Mouse (Mus musculus) CD8-positive naive resting alpha-beta T cell, adult 2 months (primary cell): Measurements from ENCODE around the gene Nemp1.

ENCODE experiments used
- DNase-seq, 2 experiments: peaks; one replicate each; pipeline ENCODE4 v3.0.0; 2022; ENCODE audit warnings: low read depth in 2 of 2, low spot score in 2 of 2

Nemp1 gene

GRCm38 (mm10) chr10:127721671-127722418 lies 55.1 kb downstream of the Nemp1 start:
- DNase-seq, result no peak

DNA sequence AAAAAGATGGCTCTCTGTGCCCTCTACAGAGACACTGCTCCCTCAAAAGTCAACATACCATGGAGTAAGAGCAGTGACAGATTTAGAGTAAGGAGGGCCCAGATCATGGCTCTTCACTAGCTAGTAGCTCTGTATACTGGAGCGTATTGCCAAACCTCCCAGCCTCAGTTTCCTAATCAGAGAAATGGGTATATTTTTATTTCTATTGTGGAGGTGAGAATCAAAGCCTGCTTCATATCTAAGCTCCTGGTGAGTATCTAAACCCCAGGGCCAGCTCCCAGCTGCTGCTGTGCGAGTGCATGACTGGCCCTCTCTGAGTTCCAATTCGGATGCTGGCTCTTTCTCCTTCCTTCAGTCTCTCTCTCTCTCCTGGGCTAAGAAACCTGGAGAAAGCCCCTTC lies 57.5 kb downstream of the Nemp1 start, which contains the start of gene Tac2:
Gene Tac2 (plus strand): TSS at position 301 of the 400 bp plus-strand sequence.
- no peak for DNase-seq

DNA sequence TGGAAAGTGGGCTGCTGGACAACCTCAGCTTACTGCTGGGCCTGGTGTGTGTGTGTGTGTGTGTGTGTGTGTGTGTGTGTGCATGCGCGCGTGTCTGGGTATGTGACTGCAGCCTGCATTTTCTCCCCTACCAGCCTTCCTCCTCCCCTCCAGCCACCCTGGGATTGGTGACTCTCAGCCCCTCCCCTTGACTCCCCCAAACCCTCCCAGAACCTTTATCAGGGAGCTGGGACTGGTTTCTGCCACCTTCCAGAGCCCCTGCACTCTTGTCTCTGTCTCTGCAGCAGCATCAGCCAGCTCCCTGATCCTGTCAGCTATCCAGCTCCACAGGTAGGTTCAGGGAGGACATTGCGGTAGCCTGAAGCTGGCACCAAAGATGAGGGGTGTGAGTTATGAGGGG lies 58.4 kb downstream of the Nemp1 start:
- no peak for DNase-seq

DNA sequence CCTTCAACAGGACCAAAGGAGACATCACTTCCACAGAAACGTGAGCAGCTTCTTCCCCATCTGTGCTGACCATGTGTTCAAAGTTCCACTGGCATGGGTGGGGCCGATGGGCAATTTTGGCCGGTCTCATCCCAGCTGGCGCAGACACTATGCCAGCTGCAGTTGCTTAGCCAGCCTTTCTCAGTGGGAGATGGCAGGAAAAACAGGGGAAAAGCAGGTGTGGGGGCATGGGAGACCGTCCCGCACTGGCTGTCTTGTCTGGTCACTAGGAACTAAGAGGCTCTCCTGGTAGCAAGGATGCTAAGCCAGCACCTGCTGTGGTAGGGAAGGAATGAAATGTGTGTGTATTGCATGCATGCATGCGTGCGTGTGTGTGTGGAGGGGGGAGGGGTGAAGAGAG lies 61.7 kb downstream of the Nemp1 start:
- DNase-seq, result no peak

DNA sequence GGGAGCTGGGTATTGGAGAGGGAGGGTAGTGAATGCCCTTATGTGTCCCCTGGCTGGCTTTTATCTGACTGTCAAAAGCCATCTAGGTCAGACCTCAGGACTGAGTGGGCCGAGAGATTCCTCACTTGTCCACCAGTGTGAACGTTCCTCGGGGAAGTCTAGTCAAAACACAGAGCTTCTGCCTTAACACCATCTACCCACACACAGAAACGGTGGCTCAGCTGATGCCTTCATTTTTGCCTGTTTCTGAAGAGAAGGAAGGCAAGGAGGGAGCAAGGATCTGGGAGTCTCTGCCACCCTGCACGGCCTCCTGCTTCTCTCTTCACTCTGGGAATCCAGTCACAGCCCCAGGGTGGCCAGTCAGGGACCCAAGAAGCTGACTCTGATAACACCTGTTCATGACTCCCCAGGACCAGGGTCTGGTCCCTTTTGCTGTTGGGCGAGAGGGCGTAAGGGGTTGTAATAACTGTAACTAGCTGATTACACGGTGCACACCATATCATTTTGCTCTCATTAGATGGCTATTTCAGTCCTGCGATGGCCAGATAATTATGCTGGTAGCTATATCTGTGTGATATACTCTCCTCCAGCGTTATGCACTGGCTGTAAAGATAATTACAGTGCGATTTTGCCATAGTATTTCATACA lies 63.7 kb downstream of the Nemp1 start:
- no peak for DNase-seq

- no peak for DNase-seq
Observed at GRCm38 (mm10) chr10:127730933-127731310, 64.2 kb downstream of the Nemp1 start.

GRCm38 (mm10) chr10:127731397-127731796 lies 64.7 kb downstream of the Nemp1 start:
- DNase-seq, result no peak

- DNase-seq, result no peak
Observed at GRCm38 (mm10) chr10:127734434-127734833, 67.7 kb downstream of the Nemp1 start.

GRCm38 (mm10) chr10:127736266-127736665 lies 69.6 kb downstream of the Nemp1 start:
- no peak for DNase-seq

DNA sequence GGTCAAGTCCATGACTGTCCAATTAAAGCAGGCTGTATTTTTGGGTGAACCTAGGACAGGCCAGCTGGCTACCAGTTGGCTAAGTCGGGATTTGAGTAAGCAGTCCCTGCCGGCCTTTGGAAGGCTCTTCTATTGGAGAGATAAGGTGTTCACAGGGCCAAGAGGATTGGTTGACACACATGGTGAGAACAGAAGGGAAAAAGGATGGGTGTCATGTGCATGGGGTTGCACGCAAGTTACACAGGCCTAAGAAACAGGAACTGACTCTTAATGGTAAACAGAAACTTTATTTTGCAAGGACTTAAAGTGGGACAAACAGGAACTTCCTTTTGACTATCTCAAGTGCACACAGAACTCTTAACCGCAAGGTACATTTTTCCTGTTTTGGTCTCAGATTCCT lies 70.2 kb downstream of the Nemp1 start:
- no peak for DNase-seq

DNA sequence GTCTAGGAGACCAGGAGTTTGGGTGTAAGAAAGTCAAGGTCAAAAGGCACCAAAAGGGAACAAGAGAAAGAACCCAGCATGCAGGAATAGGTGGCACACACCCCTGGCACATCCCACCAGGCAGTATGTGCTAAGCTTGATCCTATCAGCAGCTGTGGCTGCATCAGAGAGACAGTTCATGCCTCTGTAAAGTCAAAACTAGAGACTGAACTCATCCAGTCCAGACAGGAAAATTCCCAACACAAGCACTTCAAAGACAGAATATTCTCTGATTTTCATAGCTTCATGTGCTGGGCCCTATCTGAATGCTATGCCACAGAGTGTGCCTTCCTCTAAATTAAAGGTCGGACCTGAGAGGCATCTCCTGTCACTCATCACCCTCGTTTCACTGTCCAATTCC lies 70.9 kb downstream of the Nemp1 start:
- DNase-seq, result no peak

DNA sequence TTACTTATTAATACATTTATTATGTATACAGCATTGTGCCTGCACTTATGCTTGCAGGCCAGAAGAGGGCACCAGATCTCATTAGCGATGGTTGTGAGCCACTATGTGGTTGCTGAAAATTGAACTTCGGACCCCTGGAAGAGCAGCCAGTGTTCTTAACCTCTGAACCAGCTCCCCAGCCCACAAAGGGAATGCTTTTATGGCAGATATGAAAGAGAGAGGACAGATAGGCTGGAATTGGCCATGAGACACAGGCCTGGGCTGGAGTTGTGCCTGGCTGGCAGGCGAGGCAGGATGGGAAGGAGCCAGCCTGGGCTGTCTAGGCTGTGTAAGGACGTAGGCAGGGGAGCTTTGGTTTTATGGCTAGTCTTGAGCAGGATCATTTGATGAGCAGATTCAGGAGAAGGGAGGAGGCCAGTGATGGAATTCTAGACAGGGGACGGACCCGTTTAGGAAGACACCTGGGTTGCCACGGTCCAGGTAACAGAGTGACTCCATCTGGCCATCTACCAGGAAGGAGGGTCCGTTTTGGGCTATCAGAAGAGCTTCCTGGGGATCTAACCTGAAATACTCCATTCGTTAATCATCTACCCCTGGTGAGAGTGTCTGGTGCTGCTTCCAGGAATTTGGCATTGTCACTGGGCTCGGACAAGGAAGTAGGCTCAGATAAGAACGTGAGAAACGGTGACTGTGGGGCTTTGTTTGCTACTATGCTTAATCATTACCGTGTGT lies 71.6 kb downstream of the Nemp1 start:
- peak; percentile 10 to 37 for DNase-seq

DNA sequence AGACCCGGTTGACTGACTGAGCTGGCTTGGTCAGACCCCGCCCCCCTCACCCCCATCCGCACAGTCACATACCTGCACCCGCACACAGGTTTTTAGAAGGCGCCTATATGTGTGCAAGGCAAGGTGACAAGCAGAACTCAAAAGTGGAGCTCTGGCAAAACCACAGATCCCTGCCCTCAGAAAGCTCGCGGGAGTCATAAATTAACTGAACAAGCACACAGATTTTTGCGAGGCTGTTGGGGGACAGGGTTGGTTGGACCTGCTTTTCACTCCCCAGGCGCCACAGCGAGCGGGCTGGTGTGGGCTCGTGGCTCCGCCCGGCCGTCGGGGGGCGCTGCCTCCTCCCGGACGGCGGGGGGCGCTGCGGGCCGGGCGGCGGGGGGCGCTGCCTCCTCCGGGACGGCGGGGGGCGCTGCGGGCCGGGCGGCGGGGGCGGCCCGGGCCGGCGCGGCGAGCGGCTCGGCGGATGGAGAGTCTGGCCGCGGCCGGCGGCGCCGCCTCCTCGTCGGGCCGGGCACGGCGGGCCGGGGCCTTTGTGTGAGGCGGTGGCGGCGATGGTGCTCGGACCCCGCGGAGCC lies 72.5 kb downstream of the Nemp1 start, which contains the start of gene Zbtb39:
Gene Zbtb39 (plus strand): TSS at position 456 of the 578 bp plus-strand sequence.
- DNase-seq, result peak; percentile 75 to 76

DNA sequence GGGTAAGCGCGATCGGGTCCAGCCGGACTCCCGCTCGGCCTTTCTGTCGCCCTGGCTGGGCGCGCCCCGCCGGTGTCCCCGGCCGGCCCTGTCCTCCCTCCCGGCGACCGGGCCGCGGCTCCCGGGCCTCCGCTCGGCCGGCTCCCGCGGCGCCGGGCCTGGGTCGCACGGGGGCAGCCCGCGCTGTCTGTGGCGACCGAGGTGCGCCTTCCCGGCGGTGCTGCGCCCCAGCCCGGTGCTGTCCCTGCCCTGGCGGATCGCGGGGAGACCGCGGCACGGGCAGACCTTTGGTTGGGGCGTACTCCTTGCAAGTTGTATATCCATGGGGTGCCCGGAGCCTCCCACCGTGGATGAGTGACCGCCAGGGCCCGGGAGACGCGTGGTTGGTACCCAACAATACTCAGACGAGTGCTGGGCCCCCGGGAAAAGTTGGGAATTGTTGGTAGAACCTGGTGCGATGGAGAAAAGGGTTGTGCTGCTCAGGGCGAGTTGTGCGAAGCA lies 73.0 kb downstream of the Nemp1 start:
- peak in 1 of 2 experiments; percentile 20 for DNase-seq

DNA sequence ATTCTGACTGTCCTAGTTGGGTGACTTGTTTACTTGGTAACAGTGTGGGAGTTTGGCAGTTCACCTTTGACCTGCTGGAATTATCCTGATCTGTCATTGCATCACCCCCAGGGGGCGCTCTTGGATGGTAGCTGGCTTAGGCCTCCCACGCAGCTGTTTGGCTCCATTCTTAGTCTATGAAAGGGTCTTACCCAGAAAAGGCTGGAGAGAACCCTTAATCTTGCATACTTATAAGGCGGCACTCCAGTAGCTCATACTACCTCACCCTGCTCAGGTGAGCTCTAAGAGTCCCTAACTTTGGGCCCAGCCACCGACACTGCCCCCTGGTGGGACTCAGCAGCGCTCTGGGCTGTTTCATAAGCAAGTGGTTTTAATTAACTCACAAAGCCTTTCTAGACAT lies 78.0 kb downstream of the Nemp1 start:
- peak; percentile 46 to 58 for DNase-seq

DNA sequence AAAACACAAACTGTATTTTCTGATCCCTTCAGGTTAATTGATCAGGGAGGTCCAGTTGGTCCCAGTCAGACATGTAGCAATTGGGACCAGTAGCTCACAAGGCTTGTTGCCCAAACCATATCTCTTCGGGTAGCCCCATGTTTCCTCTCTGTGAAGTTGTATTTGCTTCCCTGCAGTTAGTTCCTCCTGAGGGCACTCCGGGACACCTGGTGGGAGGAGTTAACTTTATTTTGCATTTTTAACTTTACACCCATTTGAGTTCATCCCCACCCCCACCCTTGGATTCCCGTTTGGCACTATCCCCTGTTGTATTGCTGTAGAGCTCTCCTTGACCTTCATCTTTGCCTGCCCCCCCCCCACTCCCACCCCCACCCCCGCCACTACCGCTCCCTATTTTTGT lies 79.2 kb downstream of the Nemp1 start:
- no peak for DNase-seq

DNA sequence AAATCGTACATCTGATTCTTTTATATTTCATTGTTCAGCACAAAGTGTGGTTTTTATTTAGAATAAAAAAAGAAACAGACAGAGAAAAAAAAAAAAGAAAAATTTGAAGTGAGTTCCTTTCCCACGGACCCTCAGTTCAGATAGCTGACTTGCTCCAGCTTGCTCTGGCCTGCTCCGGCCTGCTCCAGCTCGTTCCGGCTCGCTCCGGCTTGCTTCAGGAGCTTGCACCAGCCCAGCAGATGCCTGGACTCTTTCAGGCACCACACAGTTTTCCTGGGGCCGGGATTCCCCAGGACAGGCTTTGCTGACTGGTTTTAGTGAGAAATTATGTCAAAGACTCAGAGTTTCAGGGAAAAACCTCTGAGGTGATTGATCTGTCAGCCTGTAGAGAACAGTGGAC lies 80.6 kb downstream of the Nemp1 start:
- DNase-seq, result no peak

- no peak for DNase-seq
Observed at GRCm38 (mm10) chr10:127748847-127749612, 82.3 kb downstream of the Nemp1 start.

DNA sequence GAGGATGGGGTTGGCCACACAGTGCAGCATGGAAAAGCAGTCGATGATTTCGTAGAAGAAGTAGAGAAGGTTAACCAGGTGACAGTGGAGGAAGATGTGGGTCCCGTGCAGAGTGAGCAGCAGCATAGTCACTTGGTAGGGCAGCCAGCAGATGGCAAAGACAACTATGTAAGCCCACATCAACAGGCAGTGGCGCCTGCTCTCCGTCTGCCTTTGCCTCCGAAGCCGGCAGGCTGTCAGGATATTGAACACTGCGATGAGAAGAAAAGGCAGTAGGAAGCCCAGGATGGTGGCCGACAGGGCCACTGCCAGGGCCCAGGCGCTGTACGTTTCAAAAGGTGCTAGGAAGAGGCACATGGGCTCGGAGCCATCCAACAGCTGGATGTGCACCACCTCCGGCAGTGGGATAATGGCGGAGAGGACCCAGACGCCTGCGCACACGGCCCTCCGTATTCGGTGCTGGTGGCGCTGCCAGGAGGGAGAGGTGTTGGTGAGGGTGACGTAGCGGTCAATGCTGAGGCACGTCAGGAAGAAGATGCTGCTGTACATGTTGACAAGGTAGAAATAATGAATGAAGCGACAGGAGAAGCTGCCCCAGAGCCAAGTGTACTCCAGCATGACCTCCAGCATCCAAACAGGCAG lies 83.6 kb downstream of the Nemp1 start:
- DNase-seq, result no peak
